Mouse (Mus musculus) stomach, embryonic 16.5 days (tissue): ENCODE measurements around the gene Tob2. TPM values are rescaled to one million over a fixed set of nuclear protein-coding genes. Genes with fewer than 3 reads are reported as not detected.

Experiments used
- ATAC-seq: fragments of 200-750 bp; cut with Nextera tagmentation; 2 replicates; pipeline ENCODE4 v1.8.0; 2017; ENCODE audit warnings: moderate number of reproducible peaks, moderate TSS enrichment; ENCODE audit not compliant: insufficient read depth, low FRiP score
- H3K27ac ChIP-seq: fragments of 300-500 bp; sonication (generic); 2 replicates; pipeline ENCODE4 v1.5.1; 2014; ENCODE audit warnings: low read length
- H3K27me3 ChIP-seq: fragments of 300-500 bp; sonication (generic); 2 replicates; pipeline ENCODE4 v1.6.1; 2014; ENCODE audit warnings: low read length, control low read depth, mixed read lengths; ENCODE audit not compliant: control insufficient read depth, insufficient read depth
- H3K36me3 ChIP-seq: fragments of 300-500 bp; sonication (generic); 2 replicates; pipeline ENCODE4 v1.6.1; 2014; ENCODE audit warnings: low read length; ENCODE audit not compliant: control insufficient read depth, insufficient read depth
- H3K4me1 ChIP-seq: fragments of 300-500 bp; sonication (generic); 2 replicates; pipeline ENCODE4 v1.6.1; 2014; ENCODE audit warnings: low read length, control low read depth, mixed read lengths; ENCODE audit not compliant: control insufficient read depth, insufficient read depth
- H3K4me2 ChIP-seq: fragments of 300-500 bp; sonication (generic); 2 replicates; pipeline ENCODE4 v1.6.1; 2014; ENCODE audit warnings: low read depth, low read length, mixed read lengths
- H3K4me3 ChIP-seq: fragments of 300-500 bp; sonication (generic); replicated peaks from 2 replicates; pipeline ENCODE4 v1.5.1; 2014; ENCODE audit warnings: mild to moderate bottlenecking, low read length
- H3K9ac ChIP-seq: fragments of 300-500 bp; sonication (generic); 2 replicates; pipeline ENCODE4 v1.6.1; 2014; ENCODE audit warnings: low read length
- H3K9me3 ChIP-seq: fragments of 300-500 bp; sonication (generic); replicated peaks from 2 replicates; pipeline ENCODE4 v1.6.1; 2016; ENCODE audit warnings: low read length, control low read depth; ENCODE audit not compliant: control insufficient read depth
- WGBS: fragments of 180-500 bp; shearing (Covaris S2); extraction: QIAGEN DNeasy Blood & Tissue Kit; methylation state at CpG from one replicate; pipeline ENCODE4 v1.1.7; 2014; 5-methylcytosine and 5-hydroxymethylcytosine counted together
- polyA plus RNA-seq: library from polyadenylated mRNA; unstranded; fragments of >200 nt; fragmentation: Nextera tagmentation; extraction: Ambion mirVana; gene quantifications from 2 replicates; pipeline ENCODE4 v1.2.1, GENCODE M21; 2015

Gene Tob2
- 30.0 and 31.7 TPM in 2 replicates for polyA plus RNA-seq

DNA sequence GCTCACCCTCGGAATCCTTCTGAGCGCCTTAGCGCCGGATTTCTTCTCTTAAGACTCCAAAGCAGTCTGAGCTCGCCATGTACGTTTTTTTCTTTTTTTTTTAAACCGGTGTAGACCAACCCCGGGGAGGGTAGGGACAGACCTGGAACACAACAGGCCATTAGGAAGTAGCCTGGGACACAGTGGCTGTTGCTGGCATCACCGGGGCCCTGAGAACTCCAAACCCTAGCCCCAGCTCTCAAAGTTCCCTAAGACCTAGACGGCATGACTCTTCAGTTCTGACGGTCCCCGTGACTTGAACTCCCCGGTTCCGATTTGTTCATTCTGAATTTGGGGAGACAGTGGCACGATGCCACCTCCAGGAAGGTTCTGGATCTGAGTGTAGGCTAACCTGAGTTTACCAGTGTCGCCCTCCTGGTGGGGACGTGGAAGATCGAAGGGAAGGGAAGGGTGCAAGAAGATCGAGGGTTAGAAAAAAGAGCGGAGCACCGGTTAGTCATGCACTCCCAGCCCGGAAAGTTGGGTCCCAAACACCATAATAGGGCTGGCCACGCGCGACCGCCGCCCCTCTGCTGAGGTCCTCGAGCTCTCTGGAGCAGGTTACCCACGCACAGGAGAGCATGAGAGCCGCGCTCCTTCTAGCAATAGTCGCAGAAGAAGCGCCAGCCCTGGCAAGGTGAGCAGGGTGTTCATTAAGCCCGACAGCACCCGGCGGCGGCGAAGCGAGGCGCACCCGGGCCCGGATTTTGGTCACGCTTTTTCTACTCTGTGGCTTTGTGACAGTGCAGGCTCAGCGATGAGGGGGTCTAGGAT is at the start of gene Tob2:
TSS of gene Tob2 (minus strand) at position 280 of the 813 bp plus-strand sequence.
- no peaks in the 10 kb centered on the region for H3K9me3 ChIP-seq
- no peaks in the 10 kb centered on the region for H3K36me3 ChIP-seq
- no peaks in the 10 kb centered on the region for H3K27me3 ChIP-seq
- under 1% methylated on average over 44 of the region's 44 CpGs for WGBS
- ATAC-seq: peak; percentile 5; the same call in 1 of the 2 replicates
- peak within 1 kb of the TSS; percentile 84 for H3K4me3 ChIP-seq
- peaks cover 9% of the 10 kb centered on the region for H3K4me1 ChIP-seq
- peak within 1 kb of the TSS; percentile 99 for H3K27ac ChIP-seq
- peak within 1 kb of the TSS; percentile 91 for H3K9ac ChIP-seq
- peak within 1 kb of the TSS; percentile 81 for H3K4me2 ChIP-seq

DNA sequence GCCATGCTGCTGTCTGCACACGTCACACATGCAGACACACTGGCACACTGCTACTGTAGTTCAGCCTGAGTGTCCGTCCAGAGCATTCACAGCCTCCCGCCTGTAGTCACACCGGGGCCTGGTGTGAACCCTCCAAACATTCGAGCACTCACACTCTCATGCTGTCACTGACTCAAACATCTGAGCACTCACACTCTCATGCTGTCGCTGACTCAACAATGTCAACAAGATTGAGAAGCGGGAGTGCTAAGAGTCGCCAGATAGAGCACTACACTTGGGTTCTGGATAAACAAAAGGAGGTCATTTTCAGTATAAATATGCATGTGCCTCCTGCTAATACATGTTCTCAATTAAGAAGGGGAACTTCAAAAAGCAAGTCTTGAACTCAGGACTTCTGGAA is 49.4 kb upstream of the Tob2 start:
- H3K4me1 ChIP-seq: no peaks in the 10 kb centered on the region
- H3K9ac ChIP-seq: no peak overlapping the region
- no peaks in the 10 kb centered on the region for H3K27me3 ChIP-seq
- H3K27ac ChIP-seq: no peak overlapping the region
- peaks cover 10% of the 10 kb centered on the region for H3K36me3 ChIP-seq
- WGBS: 82% methylated on average over 8 of the region's 8 CpGs
- ATAC-seq: no peak
- no peaks in the 10 kb centered on the region for H3K9me3 ChIP-seq
- no peak overlapping the region for H3K4me2 ChIP-seq
- H3K4me3 ChIP-seq: no peak overlapping the region

DNA sequence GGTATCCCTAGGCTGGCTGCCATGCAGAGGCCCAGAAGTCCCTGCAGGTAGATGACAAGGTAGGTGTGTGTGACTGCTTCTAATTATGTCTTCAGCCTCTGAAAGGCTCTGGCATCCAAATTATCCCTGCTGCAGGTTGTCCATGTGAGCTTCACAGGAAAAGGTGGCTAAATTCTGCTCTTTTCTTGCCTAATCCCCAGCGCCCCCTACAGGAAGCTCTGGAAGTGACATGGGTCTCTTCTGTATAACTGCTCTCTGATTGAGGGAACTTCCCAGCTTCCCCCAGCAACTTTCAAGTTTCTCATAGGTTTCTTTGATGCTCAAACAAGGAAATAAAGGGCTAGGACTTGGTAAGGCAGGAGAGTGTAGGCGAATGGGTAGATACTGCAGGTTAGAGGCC is 46.3 kb upstream of the Tob2 start:
- WGBS: 42% methylated on average over 2 of the region's 2 CpGs
- no peak overlapping the region for H3K4me2 ChIP-seq
- no peak for ATAC-seq

DNA sequence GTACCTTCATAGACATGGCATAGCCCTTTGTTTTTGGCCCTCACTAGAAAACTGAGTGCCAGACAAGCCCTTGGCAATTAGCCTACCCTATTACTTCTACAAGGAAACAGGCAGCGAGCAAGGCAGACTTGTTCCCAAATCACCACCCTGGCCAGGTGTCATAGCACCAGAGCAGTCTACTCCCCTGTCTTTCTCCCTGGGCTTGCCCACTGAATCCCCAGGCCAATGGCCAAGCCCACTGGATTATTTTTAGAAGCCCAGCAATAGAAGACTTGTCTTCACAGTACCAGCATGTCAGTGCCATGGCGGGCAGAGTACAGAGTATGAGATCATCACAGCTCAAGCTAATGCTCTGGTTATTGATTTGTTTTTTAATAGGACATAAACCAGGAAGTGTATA is 40.2 kb upstream of the Tob2 start:
- WGBS: 80% methylated on average over 2 of the region's 2 CpGs
- no peak overlapping the region for H3K4me3 ChIP-seq
- H3K9ac ChIP-seq: no peak overlapping the region
- H3K27ac ChIP-seq: no peak overlapping the region
- H3K4me1 ChIP-seq: no peaks in the 10 kb centered on the region
- no peak overlapping the region for H3K4me2 ChIP-seq
- H3K36me3 ChIP-seq: peaks cover 15% of the 10 kb centered on the region
- ATAC-seq: no peak
- no peaks in the 10 kb centered on the region for H3K27me3 ChIP-seq
- no peaks in the 10 kb centered on the region for H3K9me3 ChIP-seq

More for the DNA sequence above, 46.3 kb upstream of the Tob2 start:
- peaks cover 18% of the 10 kb centered on the region; the same call in 1 of the 2 replicates for H3K36me3 ChIP-seq
- H3K4me1 ChIP-seq: no peaks in the 10 kb centered on the region
- H3K9ac ChIP-seq: no peak overlapping the region
- H3K9me3 ChIP-seq: no peaks in the 10 kb centered on the region
- H3K27me3 ChIP-seq: no peaks in the 10 kb centered on the region
- H3K27ac ChIP-seq: no peak overlapping the region
- no peak overlapping the region for H3K4me3 ChIP-seq

DNA sequence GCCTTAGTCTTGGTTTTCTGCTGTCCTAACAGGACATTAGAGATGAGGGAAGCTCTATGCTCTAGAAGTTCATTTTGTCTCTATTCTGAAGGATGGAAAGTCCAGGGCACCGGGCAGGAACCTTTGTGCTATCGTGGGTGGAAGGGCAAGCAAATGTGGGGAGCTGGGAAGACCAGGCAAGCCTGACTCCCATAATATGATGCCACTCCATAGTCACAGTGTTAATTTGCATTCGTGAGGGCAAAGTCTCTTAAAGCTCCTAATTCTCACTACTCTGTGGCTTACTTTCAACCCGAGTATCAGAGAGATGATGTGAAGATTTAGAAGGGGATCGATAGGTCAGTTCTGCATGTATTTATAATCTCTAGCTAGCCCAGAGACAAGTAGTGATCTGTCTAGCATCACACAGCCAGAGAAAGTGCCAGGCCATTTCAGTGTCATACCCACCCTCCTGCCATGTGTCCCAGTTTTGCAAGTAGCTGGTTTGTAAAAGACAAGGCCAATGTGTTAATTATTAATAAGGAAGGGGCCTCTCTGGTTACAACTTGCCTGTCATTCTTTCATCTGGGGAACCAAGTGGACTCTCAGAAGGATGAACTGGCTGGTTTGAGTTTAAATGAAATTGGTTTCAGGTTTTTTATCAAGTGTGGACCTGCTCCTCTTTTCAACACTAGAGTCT is 39.1 kb upstream of the Tob2 start:
- Histone ChIP-seq H3K27ac (no peak overlapping the region), H3K4me3 (no peak overlapping the region)
- peak; percentile 33; the same call in 1 of the 2 replicates for ATAC-seq

DNA sequence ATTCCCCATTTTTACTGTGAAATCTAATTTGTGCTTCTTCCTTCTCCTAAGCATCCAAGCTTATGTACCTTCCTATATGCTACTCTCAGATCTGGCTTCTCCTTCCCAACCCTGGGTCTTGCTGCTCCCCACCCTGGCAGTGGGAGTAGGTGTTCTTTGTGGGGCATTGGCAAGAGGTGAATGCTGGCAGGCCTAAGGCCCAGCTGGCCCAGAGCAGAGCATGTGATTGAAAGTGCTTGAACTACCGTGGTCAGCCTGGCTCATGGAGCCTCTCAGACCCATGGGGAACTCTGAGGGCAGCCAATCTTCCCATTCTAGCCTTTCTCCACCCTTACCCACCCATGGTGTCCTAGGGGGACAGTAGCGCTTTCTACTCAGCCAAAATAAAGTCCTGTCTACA is 37.8 kb upstream of the Tob2 start:
- Histone ChIP-seq H3K27ac (no peak overlapping the region), H3K9me3 (no peaks in the 10 kb centered on the region), H3K4me2 (no peak overlapping the region), H3K4me3 (no peak overlapping the region), H3K36me3 (peaks cover 19% of the 10 kb centered on the region), H3K9ac (no peak overlapping the region), H3K4me1 (no peaks in the 10 kb centered on the region), H3K27me3 (no peaks in the 10 kb centered on the region)
- 92% methylated on average over 2 of the region's 2 CpGs for WGBS
- no peak for ATAC-seq

More for the DNA sequence above, 39.1 kb upstream of the Tob2 start:
- Histone ChIP-seq H3K27me3 (no peaks in the 10 kb centered on the region), H3K9me3 (no peaks in the 10 kb centered on the region), H3K4me1 (no peaks in the 10 kb centered on the region), H3K36me3 (peaks cover 19% of the 10 kb centered on the region), H3K4me2 (no peak overlapping the region), H3K9ac (no peak overlapping the region)
- WGBS: 81% methylated on average over 5 of the region's 5 CpGs

DNA sequence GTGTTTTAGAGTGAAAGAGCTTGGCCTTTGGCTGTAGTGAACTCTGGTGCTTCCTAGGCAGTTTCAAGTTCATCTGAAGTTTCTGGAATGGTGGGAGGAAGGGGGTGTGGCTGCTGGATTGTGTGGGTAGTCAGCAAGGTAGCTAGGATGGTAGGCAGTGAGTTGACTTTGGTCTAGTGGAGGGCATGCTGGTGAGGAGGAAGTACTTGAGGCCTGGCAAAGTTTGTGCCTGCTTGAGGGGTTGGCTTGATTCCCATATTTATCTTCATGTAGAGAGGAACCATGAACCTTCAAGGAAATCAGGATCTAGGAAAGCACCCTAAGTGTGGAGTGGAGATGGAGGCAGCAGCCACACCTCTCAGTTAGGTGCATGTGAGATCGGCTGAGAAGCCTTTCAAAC is 35.4 kb upstream of the Tob2 start:
- no peak overlapping the region for H3K27ac ChIP-seq
- no peak for ATAC-seq

DNA sequence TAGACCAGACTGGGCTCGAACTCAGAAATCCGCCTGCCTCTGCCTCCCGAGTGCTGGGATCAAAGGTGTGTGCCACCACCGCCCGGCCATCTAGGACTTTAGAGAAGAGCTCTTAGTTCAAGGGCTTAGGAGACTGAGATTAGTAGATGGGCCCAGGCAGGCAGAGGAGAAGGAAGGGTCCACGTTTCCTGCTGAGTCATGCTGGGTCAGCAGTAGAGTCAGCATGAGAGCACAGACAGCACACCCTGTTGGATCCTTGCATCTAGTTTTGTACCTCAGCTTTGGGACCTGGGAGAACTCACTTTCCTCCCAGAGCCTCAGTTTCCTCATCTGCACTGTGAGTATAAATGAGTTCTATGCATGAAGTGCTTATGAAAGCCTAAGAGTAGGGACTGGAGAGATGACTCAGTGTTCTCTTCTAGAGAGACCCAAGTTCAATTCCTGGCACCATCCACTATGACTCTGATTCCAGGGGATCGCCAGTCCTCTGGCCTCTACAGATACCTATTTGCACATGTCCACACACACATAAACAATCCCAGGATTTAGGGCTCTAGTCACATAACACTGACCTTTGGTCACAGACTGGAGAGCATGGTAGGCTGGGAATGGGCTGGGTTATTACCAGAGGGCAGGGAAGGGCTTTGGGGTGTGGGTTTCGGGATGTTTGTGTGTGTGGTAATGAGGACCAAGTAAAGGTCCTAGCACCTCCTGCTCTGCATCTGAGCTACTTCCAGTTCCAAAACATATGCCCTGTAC is 33.4 kb upstream of the Tob2 start:
- Histone ChIP-seq H3K36me3 (peaks cover 22% of the 10 kb centered on the region), H3K9ac (no peak overlapping the region), H3K9me3 (no peaks in the 10 kb centered on the region), H3K27me3 (no peaks in the 10 kb centered on the region), H3K4me3 (no peak overlapping the region), H3K4me1 (no peaks in the 10 kb centered on the region), H3K27ac (no peak overlapping the region), H3K4me2 (no peak overlapping the region)
- 90% methylated on average over 8 of the region's 8 CpGs for WGBS
- ATAC-seq: no peak

More for the DNA sequence above, 35.4 kb upstream of the Tob2 start:
- Histone ChIP-seq H3K4me1 (no peaks in the 10 kb centered on the region), H3K9ac (no peak overlapping the region), H3K4me2 (no peak overlapping the region), H3K9me3 (no peaks in the 10 kb centered on the region), H3K36me3 (peaks cover 22% of the 10 kb centered on the region), H3K4me3 (no peak overlapping the region), H3K27me3 (no peaks in the 10 kb centered on the region)
- WGBS: 75% methylated on average over 1 of the region's 1 CpGs
